Mouse (Mus musculus) fat pad, adult 2 months (tissue): ENCODE results near the gene Ost4.
A peak's percentile ranks its signal among the peaks of the same experiment; 100 is the strongest.

ENCODE experiments used
- DNase-seq: peaks from one replicate; pipeline ENCODE4 v3.0.0-alpha.2; 2011; ENCODE audit warnings: low read depth, low spot score; ENCODE audit errors: extremely low read depth

Gene Ost4

DNA sequence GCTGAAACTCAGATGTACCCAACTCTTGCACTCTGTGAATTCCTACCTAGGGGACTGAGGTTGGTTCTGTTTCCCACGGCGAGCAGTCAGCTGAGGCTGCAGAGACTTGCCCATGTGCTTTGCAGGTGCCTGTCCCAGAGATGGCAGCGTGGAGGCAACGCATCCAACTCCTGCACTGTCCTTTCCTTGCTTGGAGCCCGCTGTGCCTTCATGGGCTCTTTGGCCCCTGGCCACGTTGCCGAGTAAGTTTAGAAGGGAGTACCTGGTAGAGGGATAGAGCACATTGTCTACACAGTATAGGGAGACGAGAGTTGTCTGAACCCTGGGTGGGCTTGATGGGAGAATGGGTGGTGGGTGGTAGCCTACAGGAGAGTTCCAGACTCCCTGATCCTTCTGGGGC lies 17.0 kb upstream of the Ost4 start:
- no peak for DNase-seq

DNA sequence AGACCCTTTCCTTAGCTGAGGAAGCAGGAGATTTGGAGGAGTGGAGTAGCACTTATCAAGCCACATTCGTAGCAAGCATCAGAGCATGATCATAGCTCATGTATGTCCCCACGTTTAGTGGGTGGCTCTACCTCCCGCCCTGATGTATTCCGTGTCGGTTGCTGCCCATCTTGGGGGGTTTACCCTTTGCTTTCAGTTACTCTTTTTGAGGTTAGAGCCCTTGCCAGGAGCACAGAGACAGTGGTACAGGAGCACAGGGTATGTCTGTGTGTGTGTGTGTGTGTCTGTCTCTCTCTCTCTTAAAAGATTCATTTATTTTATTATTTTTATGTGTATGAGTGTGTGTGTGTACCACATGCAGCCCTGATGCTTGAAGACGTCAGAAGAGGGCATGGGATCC lies 15.5 kb upstream of the Ost4 start:
- DNase-seq, result no peak

DNA sequence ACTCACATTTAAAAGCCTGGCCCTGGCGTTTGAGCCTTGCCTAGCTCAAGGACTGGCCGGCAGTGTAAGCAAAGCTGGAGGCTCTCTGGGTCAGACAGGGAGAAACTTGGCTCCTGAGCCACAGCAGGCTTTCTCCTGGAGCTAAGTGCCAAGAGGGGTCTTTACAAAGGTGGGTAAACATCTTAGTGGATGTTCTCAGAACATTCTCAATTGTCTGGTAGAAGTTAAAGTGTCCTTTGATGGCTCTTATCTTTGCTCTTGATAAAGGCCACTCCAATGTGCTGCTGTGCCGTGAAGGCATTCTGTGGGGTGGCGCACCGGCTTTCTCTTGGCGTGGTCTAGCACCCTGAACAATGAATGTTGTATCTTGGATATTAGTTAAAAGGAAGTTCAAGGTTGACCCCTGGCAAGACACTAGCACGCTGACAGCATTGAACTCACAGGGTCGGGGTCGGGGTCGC lies 15.0 kb upstream of the Ost4 start:
- no peak for DNase-seq

DNA sequence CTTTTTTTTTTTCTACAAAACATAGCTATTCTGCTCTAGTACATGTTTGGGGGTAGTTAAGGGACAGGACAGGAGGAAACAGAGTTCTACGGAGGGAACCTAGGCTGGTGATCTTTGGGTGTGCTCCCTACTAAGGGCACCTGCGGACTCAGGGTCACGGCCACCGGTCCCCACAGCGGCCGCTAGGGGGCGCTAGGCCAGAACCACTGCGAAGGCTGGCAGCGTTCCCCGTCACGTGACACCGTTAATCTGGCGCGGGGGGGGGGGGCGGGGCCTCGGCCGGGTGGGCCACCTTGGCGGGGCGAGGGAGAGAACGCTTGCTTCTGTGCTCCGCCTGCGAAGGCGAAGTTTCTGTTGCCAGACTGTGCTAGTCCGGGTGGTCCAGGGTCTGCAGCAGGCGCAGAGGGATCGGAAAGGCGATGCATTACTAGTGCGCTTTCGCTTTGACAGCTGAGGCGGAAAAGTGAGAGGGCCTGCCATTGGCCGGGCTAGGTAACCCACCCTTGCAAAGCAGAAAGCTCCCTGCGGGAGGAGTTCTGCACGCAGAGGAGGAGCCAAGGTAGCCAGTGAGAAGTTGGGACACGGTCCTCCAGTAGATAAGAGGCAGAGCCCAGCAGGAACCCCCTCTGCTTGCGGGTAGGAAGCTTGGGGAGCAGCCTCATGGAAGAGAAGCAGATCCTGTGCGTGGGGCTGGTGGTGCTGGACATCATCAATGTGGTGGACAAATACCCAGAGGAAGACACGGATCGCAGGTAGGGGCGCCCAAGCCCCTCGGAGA lies 13.9 kb upstream of the Ost4 start, which contains the start of gene Khk:
TSS of gene Khk (plus strand) at position 176 of the 778 bp plus-strand sequence.
- DNase-seq, result no peak

GRCm38 (mm10) chr5:30920621-30921020 lies 13.0 kb upstream of the Ost4 start:
- DNase-seq, result no peak

DNA sequence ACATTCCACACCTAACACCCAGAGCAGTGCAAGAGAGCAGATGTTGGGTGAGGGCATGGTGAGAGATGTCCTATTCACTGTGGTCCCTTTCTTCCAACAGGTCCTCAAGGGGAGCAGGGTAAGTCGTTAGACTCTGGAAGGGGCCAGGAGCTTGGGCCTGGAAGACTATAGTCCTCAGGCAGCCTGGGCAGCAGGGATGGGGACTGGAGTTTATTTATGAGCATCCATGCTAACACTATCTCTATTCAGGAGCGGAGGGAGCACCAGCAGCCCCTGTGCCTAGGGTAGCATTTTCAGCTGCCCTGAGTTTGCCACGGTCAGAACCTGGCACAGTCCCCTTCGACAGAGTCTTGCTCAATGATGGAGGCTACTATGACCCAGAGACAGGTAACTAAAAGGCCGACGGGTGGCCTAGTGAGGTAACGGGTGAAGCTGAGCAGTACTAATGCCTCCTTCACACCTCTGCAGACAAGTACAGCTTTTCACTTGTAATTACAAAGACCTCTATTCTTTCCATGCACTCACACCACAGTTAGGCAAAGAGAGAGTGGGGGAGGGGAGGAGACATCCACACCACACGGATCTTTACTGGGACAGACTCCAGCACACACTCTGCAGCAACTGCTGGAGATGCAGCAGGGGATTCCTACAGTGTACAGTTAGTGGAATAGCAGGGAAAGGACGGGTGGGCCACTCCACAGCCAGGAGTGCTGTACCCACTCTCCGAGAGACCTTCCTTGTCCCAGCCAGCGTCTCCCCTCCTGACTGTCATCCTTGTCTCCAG lies 12.4 kb upstream of the Ost4 start:
- DNase-seq, result no peak

DNA sequence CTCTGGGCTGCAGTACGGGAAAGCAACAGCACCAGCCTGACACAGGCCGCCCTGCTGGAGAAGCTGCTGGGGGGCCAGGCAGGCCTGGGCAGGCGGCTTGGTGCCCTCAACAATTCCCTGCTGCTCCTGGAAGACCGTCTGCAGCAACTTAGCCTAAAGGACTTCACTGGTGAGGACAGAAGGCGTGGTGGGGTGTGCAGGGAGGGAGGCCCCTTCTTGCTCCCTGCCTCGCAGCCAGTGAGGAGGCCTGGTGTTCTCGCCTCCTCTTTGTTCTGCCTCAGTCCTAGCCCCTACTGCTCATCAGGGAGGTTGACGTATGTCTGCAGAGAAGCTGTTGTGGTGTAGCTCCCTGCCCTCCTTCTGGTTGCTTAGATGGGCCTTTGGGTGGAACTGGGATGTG lies 11.1 kb upstream of the Ost4 start:
- no peak for DNase-seq

GRCm38 (mm10) chr5:30917891-30918670 lies 10.5 kb upstream of the Ost4 start:
- DNase-seq, result no peak

DNA sequence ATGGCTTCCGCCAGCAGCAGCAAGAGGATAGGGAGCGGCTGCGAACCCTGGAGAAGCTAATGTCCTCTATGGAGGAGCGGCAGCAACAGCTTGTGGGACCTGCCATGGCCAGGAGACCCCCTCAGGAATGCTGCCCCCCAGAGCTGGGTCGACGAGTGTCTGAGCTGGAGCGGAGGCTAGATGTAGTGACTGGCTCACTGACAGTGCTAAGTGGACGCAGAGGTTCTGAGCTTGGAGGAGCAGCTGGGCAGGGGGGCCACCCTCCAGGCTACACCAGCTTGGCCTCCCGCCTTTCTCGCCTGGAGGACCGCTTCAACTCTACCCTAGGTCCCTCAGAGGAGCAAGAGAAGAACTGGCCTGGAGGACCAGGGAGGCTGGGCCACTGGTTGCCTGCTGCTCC lies 9.8 kb upstream of the Ost4 start:
- no peak for DNase-seq

- DNase-seq, result no peak
These were observed 9.3 kb upstream of the Ost4 start for GRCm38 (mm10) chr5:30916841-30917240.

DNA sequence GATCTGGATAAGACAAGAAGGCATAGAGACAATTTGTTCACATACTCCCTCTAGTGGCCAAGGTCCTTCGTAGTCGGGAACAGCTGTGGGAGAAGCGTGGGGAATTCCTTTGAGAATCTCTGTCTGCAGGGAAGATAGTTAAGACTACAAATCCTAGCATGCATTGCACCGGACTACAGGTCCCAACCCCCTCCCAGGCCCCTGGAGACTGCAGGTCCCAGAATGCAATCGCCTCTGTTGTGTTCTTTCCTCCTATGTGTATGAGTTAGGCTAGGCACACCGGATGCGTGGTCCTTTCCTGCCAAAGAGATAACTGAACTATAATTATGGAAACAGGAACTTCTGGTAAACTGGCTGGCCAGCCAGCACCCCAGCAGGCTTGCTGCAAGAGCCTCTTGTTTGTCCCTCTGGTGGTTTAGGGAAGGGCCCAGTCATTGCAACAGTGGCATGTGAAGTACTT lies 8.4 kb upstream of the Ost4 start:
- DNase-seq, result peak; percentile 69

- DNase-seq, result no peak
These were observed 7.9 kb upstream of the Ost4 start for GRCm38 (mm10) chr5:30915456-30915855.

DNA sequence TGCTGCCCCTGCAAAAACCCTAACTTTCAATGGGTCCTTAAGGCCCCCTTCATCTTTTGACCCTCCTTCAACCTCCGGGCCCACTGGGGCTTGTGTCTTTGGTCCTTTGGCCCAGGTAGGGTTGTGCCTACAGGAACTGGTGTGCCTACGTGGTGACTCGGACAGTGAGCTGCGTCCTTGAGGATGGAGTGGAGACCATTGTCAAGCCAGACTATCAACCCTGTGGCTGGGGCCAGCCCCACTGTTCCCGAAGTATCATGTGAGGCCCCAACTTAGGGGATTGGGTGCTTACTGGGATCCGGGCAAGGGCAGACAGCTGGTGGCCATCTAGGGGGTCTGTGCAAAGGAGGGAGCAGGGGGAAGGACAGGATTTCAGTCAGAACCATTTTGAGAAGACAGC lies 7.3 kb upstream of the Ost4 start:
- no peak for DNase-seq

- no peak for DNase-seq
These were observed 6.6 kb upstream of the Ost4 start for GRCm38 (mm10) chr5:30914101-30914635.

- DNase-seq, result no peak
These were observed 5.7 kb upstream of the Ost4 start, which contains the start of gene Emilin1 for GRCm38 (mm10) chr5:30913060-30913841. Emilin1 (plus strand) TSS chr5:30913402.

DNA sequence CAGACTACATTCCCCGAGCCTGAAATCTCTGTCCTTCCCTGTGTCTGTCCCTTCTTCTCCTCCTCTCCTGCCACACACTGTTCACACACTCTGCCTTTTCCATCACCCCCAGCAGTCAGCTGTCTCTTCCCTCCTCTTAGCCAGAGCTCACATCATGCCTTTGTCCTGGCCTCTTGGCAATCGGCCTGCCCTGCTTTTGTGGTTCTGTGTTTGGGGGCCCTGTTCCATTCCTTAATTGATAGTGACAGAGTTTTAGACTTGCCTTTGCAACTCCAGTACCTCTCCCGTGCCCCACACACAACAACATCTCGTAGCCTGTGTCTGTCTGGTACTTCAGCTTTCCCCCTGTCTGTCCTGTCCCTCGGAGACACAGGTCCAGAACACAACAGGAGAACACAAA lies 4.6 kb upstream of the Ost4 start:
- no peak for DNase-seq

DNA sequence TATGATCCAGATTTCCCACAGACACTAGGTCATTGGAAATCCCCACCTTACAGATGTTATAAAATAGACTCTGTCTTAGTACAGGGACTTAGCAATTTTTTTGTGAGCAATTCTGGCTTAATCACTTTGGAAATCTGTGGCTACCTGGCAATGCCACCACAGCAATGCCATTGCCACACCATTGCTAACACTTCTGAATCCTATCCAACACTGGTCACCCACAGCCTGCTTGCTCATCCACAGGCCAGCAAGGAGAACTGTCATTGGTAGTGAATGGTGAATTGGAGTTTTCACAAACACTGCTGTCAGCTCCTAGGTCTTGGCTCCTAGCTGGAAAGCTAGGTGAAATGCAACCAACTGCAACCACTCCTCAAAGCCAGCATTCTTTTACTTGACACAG lies 2.9 kb upstream of the Ost4 start:
- DNase-seq, result no peak

- no peak for DNase-seq
These were observed 2.3 kb upstream of the Ost4 start for GRCm38 (mm10) chr5:30909863-30910262.

DNA sequence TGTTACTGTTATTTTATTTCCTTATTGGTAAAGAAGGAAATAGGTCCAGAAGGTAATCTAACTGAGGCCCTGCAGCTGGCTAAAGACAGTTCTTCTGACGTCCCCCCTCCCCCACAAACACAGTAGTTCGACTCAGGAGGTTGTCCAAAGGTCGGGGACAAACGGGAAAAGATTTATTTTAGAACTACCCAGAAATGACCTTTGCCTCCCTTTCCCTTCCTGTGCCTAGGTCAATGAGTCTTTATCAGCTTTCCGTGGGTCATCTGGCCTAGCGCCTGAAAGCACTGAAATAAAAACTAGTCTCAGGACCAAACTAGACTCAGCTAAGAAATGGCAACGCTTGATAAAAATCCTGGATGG lies 1.7 kb upstream of the Ost4 start:
- no peak for DNase-seq
